Mouse (Mus musculus) testis, adult 2 months (tissue): ENCODE measurements at regions not wholly inside any gene's neighbourhood (a gene's known extent, or its start where the extent isn't known, plus 50 kb on each side); places are given as distances from the start of the nearest gene placed in this dataset.

Experiments used
- CTCF ChIP-seq: fragments of 200-500 bp; IDR thresholded peaks from 2 replicates; pipeline ENCODE4 v1.5.1; 2012; ENCODE audit warnings: low read depth, mild to moderate bottlenecking, inconsistent platforms, low read length, moderate library complexity; ENCODE audit not compliant: control insufficient read depth, insufficient read depth, insufficient replicate concordance
- POLR2A ChIP-seq: fragments of 200-500 bp; IDR thresholded peaks from 2 replicates; pipeline ENCODE4 v1.6.1; 2012; ENCODE audit warnings: low read depth, mild to moderate bottlenecking, inconsistent platforms, low read length, moderate library complexity; ENCODE audit not compliant: control insufficient read depth

DNA sequence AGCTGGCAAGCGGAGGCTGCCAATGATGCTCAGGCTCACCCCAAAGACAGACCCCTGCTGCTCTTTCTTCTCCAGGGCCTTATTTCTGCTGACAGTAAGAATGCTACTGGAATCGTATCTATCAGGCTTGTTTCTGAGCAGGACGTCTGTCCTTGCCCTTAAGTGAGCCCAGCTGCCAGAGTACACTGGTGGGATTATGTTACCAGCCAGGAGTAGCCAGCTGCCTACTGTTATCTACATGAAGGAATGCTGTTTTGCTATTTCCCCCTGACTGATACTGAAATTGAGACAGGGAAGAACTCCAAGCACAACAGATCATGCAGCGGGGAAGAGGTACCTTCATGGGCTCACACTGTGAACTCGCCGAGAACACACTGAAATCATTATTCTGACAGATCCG is 228.2 kb upstream of the Rasgrp1 start:
- no peak for TF ChIP-seq POLR2A
- no peak for TF ChIP-seq CTCF
